Mouse (Mus musculus) heart, adult 2 months (tissue): ENCODE results near the gene Tm7sf3.

Experiments
- CTCF ChIP-seq: fragments of 200-600 bp; IDR thresholded peaks from 2 replicates; pipeline ENCODE4 v1.8.1; 2022; ENCODE audit warnings: antibody characterized with exemption, mild to moderate bottlenecking, moderate library complexity
- EP300 ChIP-seq: fragments of 200-500 bp; IDR thresholded peaks from 2 replicates; pipeline ENCODE4 v1.6.1; 2011; ENCODE audit warnings: low read depth, low read length, control low read depth; ENCODE audit not compliant: insufficient read depth

GRCm38 (mm10) chr6:146613907-146614306, 28.7 kb downstream of the Tm7sf3 start:
- TF ChIP-seq EP300 (no peak), CTCF (peak; percentile 21; the same call in 1 of the 2 replicates)
